Mouse (Mus musculus) spleen, adult 2 months (tissue): ENCODE measurements around the gene Alg6.

ENCODE experiments used
- CTCF ChIP-seq: fragments of 200-500 bp; IDR thresholded peaks from 2 replicates; pipeline ENCODE4 v1.5.1; 2011; ENCODE audit warnings: mild to moderate bottlenecking, inconsistent platforms; ENCODE audit not compliant: insufficient read depth, insufficient read length, insufficient replicate concordance; ENCODE audit errors: extremely low read depth
- POLR2A ChIP-seq: fragments of 200-500 bp; IDR thresholded peaks from 2 replicates; pipeline ENCODE4 v1.6.1; 2011; ENCODE audit warnings: low read depth, low read length, inconsistent platforms

DNA sequence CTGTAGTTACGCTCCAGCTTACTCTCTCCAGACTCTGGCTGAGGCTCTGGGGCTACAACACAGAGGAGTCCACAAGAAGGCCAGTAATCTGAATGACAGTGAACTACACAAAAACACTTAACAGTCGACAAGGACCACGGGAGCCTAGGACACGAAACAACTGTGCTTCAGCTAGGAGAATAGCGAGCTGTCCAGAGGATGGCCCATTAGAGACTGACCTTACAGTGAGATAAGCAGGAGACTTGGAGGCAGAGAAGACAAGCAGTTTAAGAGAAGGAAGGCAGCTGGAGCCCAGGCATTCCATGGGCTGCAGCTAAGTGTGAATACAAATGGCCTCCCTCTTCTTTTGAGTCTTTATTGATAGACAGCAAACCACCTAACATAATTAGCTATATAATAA, 55.1 kb downstream of the Alg6 start:
- TF ChIP-seq CTCF (no peak), POLR2A (no peak)
